Mouse (Mus musculus): ENCODE measurements around the gene Oas1g.
"Not testable (repeated sequence)": the region's sequence is repeated elsewhere in the genome, so short reads cannot be mapped to it uniquely, and the experiment has no call there.

Gene Oas1g

DNA sequence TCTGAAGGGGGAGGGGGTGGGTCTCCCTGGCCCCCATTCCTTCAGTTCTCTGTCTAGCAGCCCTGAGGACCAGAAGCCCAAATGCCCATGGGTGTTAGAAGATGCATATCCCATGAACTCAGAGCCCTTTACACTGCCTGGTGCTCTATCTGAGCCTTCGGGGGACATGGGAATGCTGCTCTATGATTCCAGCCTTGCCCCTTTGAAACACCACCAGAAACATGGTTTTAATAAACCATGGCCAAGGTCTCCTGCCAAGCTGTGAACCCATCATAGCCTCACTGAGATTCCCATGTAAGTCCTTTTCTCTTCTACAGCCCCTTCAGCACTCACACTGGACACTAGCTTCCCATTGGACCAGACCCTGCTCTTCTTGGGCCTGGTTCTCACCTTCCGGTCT lies 2.6 kb upstream of the Oas1g start:
- DNase-seq (ENCODE audit: low read depth, low spot score): no peak

DNA sequence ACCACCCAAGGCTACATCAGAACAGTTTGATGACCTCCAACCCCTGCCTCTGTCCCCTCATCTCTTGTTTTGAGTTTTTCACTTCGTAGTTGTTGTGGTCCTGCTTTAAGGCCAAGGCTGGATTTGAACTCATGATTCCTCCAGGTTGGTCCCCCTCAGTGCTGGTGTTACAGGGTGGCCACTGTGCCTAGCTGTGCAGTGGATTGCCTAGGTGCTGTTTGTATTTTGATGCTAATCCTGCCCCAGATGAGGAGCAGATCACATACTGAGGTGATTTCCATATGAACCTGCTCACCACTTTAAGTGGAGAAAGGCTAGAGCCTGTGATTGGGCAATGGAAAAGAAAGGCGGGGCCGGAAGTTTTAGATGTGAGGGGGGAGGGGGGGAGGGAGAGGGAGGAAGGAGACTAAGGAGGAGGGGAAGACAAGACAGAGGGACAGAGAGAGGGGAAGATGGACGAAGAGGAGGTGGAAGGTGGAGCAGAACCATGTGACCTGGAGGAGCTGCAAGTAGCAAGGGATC lies 942 bp upstream of the Oas1g start:
- not testable (repeated sequence) for DNase-seq (ENCODE audit: low read depth, low spot score)

DNA sequence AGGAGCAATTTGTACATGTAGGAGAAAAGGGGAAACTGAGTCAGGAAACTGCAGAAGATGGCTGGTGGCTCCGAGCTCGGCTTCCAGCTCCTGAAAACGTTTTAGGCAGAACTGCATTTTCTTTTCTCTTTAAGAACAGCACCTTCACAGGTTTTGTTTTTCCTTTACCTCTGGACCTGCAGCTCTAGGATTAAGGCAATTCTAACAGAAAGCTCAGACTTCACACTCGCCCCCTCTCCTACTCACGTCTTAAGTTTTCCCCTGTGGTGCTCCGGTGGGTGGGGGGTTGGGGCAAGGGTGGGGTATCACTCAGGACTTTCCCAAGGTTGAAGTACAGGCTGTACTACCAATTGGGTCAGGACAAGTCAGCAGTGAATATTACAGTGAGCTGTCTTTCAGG lies 418 bp upstream of the Oas1g start:
- no peak for DNase-seq (ENCODE audit: low read depth, low spot score)

DNA sequence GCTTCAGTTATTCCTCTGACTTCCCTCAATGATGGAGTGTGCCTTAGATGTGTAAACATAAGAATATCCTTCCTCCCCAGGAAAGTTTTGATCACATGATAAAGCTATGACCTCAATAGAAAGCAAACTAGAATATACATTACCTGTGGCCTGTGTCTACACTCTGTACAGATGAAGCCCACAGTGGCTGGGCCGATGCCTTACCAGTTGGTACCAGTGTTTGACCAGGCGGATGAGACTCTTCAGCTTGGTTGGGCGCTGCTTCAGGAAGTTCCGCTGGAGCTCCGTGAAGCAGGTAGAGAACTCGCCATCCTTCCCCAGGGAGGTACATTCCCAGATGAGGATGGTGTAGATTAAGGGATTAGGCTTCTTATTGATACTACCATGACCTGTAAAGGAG lies 5.7 kb downstream of the Oas1g start:
- DNase-seq (ENCODE audit: low read depth, low spot score): not testable (repeated sequence)

DNA sequence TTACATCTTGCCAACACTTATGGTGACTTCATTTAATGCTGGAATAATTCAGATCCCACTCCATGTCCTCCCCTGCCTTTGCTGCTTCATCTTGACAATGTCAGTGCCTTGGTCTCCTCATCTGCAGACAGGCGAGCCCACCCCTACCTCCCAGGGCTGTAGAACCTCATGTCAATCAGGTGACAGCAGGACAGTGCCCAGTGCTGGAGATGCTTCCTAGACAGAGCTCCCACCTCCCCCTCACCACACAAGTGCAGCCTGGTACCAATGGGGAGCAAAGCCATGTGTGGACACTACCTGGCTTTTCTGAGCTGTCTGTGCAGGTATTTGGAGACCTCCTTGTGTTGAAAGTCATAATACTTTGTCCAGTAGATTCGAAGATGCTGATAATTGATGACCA lies 8.6 kb downstream of the Oas1g start:
- not testable (repeated sequence) for DNase-seq (ENCODE audit: low read depth, low spot score)

DNA sequence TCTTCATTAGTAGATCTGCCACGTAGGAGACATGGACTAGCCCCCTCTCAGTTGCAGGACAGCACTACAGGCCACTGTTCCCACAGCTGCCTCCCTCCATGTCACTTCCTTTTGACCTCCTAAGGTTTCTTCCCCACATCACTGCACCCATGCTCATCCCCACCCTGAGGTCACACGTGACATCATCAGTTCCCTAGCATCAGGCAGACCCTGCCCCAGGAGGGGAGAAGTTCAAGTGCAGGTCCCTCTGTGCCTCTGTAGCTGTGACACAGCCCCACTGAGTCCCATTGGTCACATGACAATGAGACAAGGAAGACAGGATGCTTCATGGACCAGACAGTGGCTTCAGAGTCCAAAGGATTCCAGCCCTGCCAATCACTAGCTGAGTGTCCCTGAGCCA lies 10.0 kb downstream of the Oas1g start:
- not testable (repeated sequence) for DNase-seq (ENCODE audit: low read depth, low spot score)

DNA sequence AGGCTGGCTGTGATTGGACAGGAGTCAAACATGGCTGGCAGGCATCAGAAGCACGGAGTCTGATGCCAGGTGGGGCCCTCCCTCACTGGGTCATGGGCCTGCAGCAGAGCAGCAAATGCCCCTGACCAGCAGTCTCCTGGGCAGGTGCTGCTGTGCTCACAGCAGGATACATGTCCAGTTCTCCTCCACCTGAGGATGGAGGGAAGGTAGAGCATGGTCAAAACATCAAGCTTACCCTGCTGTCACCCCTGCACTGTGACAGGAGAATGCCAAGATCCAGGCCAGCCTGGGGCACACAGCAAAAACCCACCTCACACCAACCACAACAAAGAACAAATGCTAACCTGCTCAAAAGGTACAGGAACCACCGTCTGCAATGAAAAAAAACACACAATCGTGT lies 10.6 kb downstream of the Oas1g start:
- DNase-seq (ENCODE audit: low read depth, low spot score): not testable (repeated sequence)

DNA sequence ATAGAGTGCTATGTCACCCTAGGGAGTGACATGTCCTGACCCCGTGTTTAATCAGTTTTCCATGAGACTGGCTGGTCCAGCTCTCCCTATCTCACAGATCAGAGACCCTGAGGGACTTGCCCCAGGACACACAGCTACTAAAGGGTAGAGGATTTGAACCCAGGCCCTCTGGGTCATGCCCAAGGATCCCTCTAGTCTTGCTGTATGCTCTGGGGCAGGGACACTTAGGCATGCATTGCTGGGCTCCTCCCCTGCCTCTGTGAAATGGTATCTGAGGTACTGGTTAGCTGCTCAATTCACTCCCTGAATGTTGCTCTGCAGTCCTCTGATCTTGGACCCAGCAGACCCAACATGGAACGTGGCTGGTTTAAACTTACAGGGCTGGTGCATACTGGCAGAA lies 15.9 kb downstream of the Oas1g start:
- no peak for DNase-seq (ENCODE audit: low read depth, low spot score)

DNA sequence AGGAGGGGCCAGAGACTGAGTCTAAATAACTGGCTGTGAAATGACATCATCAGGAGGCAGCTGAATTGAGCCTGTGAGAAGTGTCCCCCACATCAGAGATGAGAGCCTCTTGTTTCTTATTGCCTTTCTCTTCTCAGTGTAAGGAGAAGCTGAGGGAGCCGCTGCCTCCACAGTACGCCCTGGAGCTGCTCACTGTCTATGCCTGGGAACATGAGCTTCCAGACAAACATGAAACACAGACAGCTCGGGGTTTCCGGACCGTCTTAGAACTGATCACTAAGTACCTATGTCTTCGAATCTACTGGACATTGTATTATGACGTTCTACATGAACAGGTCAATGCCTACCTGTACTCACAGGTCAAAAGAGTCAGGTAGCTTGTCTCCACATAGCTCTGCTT lies 16.6 kb downstream of the Oas1g start:
- no peak for DNase-seq (ENCODE audit: low read depth, low spot score)

DNA sequence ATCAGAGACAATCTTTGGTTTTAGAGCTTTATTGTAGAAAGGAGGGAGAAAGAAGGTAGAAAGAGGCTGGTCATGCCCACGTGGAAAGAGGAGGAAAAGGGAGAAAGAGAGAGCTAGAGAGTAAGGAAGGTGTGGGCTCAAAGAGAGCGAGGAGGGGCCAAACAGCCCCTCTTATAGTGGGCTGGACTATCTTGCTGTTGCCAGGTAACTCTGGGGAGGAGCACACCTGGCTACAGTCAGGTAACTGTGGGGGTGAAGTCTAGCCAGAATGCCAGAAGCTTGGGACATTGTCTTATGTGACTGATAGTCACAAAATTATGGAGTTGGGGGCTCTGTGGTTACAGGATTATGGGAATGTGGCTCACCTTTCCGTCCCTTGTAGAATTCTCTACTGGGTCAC lies 17.3 kb downstream of the Oas1g start:
- DNase-seq (ENCODE audit: low read depth, low spot score): no peak

DNA sequence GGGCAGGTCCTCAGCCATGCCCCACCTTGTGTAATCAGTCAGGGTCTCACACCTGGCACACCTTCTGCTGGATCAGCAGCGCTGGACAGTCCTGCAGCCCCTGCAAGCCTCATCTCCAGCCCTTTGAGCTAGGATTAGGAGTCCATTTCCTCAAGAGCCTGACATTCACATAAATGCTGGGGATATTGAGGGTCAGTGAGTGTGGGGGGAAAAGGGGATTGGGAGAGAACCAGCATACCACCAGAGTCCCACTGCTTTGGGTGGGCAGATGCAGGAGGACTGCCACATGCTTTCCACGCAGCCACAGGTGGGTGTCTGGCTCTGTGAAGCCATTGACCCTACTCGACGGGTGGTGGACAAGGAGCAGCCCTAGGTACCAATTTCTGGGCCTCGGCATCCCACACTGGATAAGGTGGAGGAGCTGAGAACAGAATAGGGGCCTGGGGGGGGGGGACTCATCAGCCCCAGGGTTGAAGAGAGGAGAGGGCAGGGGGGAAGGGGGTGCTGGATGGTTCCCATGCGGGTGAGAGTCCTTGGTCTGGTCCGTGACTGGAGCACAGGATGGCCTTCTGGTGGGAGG lies 17.9 kb downstream of the Oas1g start:
- DNase-seq (ENCODE audit: low read depth, low spot score): no peak

DNA sequence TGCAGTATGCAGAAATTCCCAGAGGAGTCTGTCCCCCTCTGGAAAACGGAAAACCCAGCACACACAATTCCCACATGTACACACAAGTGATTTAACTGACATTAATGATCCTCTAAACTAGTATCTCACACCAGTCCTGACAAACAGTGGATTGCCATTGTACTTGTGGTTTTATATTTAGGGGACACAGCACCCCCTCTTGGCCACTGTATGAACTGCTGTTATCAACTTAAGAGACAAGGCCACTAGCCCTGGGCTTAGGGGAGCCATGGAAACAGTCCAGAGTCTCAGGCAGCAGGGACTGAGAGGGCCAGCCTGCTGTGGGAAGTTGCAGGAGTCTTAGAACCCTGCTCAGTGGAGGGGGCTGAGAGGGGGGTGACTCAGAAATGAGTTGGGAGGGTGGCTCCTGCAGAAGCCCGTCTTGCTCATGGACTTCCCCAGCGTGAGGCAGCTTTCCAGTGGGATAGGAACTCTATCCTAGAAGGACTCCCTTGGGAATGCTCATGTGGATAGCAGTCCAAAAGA lies 22.0 kb downstream of the Oas1g start:
- DNase-seq (ENCODE audit: low read depth, low spot score): peak; percentile 56

DNA sequence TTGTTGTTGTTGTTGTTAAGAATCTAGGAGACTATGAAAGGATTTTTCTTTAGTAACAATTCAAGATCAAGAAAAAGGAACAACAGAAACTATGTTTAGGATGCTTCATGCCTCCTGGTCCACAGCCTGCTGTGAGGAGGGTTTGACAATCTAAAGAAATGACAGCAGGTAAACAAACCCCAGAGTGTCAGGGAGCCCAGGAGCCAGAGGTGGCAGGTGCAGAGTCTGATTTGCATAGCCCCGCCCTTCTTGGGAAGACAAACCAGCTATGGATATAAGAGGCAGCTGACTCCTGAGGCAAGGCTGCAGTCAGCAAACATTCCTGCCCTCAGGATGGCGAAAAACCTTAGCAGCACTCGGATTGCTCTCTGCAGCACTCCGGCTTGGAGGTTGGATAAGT lies 26.3 kb downstream of the Oas1g start, which contains the start of gene Oas1h:
Gene Oas1h, plus strand, starts transcription at position 301 of the 400 bp plus-strand sequence.
- DNase-seq (ENCODE audit: low read depth, low spot score): no peak

DNA sequence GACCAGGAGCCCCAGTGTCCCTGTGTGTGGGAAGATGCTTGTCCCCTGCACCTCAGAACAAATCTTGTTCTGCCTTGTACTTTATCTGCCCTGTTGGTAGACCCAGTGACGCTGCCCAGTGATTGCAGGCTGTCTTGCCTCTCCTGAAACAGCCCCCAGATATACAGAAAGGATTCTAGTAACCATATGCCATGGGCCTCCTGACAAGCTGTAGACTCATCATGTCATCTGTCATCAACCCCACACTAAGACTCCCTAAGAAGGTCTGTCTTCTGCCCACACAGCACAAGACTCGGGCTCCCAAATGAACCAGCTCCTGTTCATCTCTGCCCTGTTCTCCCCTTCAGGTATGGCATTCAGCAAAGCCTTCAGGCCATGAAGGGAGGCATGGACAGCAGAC lies 28.2 kb downstream of the Oas1g start:
- DNase-seq (ENCODE audit: low read depth, low spot score): no peak

DNA sequence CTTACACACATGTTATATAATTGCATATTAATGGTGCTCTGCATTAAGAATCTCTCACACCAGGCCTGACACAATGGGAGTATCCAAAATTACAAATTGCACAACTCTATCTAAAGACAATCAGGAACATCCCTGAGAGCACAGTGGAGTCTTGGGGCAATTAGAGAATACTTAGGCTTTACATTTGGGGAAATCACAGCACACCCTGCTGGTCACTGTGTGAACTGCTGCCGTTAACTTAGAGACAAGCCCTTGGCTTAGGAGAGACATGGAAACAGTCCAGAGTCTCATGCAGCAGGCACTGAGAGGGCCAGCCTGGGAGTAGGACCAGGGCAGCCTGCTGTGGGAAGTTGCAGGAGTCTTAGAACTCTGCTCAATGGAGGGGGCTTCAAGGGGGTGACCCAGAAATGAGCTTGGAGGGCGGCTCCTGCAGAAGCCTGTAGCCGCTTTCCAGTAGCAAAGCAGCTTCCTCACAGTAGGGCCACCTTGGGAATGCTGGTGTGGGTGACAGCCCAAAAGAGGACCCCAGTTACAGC lies 37.7 kb downstream of the Oas1g start:
- DNase-seq (ENCODE audit: low read depth, low spot score): peak; percentile 78

DNA sequence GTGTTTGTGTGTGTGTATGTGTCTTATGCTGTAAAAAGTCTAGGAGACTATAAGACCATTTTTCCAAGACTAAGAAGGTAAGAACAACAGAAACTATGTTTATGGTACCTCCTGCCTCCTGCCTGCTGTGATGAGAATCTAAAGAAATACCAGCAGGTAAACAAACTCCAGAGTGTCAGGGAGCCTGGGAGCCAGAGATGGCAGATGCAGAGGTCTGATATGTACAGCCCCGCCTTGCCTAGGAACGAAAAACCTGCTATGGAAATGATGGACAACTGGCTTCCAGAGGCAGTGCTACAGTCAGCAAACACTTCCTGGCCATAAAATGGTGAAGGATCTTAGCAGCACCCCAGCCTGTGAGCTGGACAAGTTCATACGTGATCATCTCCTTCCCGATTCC lies 40.3 kb downstream of the Oas1g start, which contains the start of gene Oas1f:
Gene Oas1f, plus strand, starts transcription at position 301 of the 400 bp plus-strand sequence.
- DNase-seq (ENCODE audit: low read depth, low spot score): no peak

DNA sequence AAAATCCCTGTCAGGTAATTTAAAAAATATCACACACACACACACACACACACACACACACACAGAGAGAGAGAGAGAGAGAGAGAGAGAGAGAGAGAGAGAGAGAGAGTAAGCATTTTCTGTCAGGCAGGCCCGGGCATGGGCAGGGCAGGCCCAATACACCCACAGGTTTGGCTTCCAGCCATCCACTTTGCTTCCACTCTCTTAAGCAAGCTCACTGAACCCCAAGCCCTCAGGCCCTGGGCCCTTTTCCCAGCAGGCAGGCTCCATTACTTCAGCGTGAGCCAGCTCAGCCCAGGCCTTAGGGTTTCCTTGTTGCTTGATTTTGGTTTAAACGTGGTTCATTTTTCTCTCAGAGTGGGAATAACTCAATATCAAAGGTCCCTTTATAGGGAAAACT lies 42.7 kb downstream of the Oas1g start:
- peak; percentile 85 for DNase-seq (ENCODE audit: low read depth, low spot score)

DNA sequence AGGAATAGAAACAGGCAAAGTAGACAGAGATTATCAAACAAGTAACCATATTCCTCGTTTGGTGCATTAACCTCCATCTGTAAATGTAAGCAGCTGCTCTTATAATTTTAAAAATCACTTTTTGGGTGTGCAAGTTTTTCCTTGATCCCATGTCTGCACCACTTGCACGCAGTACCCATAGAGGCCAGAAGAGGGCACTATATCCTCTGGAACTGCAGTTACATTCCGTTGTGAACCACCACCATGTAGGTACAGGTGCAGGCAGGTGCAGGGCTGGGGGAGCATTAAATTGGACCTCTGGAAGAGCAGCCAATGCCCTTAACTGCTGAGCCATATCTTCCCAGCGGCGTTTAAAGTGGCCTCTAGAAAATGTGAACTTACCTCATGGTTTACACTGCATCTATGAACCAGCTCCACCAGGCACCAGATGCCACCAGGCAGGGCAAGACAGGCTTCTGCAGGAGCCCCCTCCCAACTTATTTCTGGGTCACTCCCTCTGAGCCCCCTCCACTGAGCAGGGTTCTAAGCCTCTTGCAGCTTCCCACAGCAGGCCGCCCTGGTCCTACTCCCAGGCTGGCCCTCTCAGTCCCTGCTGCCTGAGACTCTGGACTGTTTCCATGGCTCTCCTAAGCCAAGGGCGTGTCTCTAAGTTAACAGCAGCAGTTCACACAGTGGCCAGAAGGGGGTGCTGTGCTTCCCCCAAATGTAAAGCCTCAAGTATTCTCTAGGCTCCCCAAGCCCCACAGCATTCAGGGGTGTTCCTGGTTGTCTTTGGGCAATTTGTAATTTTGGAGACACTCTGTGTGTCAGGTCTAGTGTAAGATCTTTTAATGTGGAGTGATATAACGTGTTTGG lies 50.5 kb downstream of the Oas1g start:
- DNase-seq (ENCODE audit: low read depth, low spot score): peak; percentile 72

DNA sequence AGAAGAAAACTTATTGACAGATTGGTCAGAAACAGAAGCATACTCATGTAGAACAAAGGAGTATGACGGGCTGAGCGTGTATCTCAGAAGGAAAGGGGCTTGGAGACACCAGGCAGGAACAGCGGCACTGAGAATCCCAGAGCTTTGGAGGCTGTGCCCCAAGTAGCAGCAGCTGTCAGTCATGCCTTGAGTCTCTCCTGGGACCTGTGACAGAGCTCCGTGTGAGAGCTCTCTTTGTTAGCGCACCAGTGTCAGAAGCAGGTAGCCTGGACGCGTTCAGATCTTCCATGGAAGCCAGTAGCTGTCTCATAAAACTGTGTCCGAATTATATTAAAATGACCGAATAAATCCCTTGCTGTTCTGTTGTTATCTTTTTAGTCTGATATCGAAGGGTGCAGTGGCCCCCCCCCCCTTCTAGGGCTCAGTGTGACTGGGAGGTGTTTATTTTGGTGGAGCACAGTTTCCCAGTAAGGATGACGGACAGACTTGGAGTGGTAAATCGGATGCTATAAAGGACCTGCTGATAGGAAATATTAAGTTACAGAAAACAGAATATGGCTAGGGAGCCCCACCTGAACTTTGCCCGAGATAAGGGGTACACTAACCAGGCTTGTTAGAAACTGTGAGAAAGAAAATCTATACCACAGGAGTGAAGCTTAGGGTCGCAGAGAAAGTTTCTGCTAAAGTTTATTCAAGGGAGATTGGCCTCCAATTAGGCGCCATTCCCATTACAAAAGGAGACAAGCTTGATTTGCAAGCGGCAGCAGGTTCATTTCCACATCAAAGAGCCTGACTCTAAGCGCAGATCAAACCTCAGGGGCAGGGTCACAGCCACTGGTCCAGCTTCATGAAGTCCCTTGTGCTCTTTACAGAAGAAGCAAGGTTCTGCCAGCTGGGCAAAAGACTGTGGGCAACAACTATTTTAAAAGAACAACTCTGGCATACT lies 53.8 kb downstream of the Oas1g start:
- no peak for DNase-seq (ENCODE audit: low read depth, low spot score)

DNA sequence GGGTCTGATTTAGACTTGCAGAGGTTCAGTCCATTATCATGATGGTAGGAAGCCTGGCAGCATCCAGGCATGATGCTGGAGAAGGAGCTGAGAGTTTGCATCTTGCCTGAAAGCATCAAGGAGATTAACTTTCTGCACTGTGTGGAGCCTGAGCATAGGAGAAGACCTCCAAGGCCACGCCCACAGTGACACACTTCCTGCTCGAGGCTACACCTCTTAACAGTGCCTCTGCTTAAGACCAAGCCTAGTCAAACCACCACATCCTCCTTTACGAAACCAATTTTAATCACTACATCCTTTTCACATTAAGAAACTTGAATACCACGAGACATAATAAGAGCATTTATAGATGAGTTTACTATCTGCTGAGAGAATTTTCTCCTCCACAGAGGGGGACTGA lies 56.4 kb downstream of the Oas1g start:
- DNase-seq (ENCODE audit: low read depth, low spot score): no peak

Data from 3T3-L1 (cell line).